Mouse (Mus musculus) B cell, adult 2 months (primary cell): ENCODE measurements around the gene Efs.
"Not testable (repeated sequence)": the region's sequence is repeated elsewhere in the genome, so short reads cannot be mapped to it uniquely, and the experiment has no call there.

Experiments used
- DNase-seq, 2 experiments: peaks; one replicate each; pipeline ENCODE4 v3.0.0; 2022

Gene Efs

GRCm38 (mm10) chr14:54925349-54926342 is at the start of gene Efs:
Gene Efs, minus strand, starts transcription at chr14:54926126.
- DNase-seq, result no peak

- no peak for DNase-seq
Measured at GRCm38 (mm10) chr14:54974068-54974791, 48.3 kb upstream of the Efs start.

GRCm38 (mm10) chr14:54972786-54973185 is 46.9 kb upstream of the Efs start:
- DNase-seq, result not testable (repeated sequence)

- no peak for DNase-seq
Measured at GRCm38 (mm10) chr14:54968344-54968743, 42.4 kb upstream of the Efs start.

- DNase-seq, result no peak
Measured at GRCm38 (mm10) chr14:54967874-54968273, 41.9 kb upstream of the Efs start.

- DNase-seq, result no peak
Measured at GRCm38 (mm10) chr14:54966320-54966977, 40.5 kb upstream of the Efs start, which contains the start of gene Myh6. Gene Myh6, minus strand, starts transcription at chr14:54966927.

- no peak for DNase-seq
Measured at GRCm38 (mm10) chr14:54965631-54966030, 39.7 kb upstream of the Efs start.

GRCm38 (mm10) chr14:54965044-54965443 is 39.1 kb upstream of the Efs start:
- no peak for DNase-seq

GRCm38 (mm10) chr14:54963727-54964126 is 37.8 kb upstream of the Efs start:
- no peak for DNase-seq

GRCm38 (mm10) chr14:54962714-54963113 is 36.8 kb upstream of the Efs start:
- no peak for DNase-seq

GRCm38 (mm10) chr14:54961487-54961886 is 35.6 kb upstream of the Efs start:
- no peak for DNase-seq

GRCm38 (mm10) chr14:54960769-54961168 is 34.8 kb upstream of the Efs start:
- DNase-seq, result no peak

GRCm38 (mm10) chr14:54959853-54960613 is 34.1 kb upstream of the Efs start:
- not testable (repeated sequence) for DNase-seq

- DNase-seq, result no peak
Measured at GRCm38 (mm10) chr14:54959197-54959596, 33.3 kb upstream of the Efs start.

- no peak for DNase-seq
Measured at GRCm38 (mm10) chr14:54958503-54958902, 32.6 kb upstream of the Efs start.

GRCm38 (mm10) chr14:54956533-54956932 is 30.6 kb upstream of the Efs start:
- no peak for DNase-seq

GRCm38 (mm10) chr14:54955481-54955880 is 29.6 kb upstream of the Efs start:
- no peak for DNase-seq

- no peak for DNase-seq
Measured at GRCm38 (mm10) chr14:54954474-54954873, 28.5 kb upstream of the Efs start.

- DNase-seq, result no peak
Measured at GRCm38 (mm10) chr14:54953664-54954206, 27.8 kb upstream of the Efs start.

GRCm38 (mm10) chr14:54951587-54951986 is 25.7 kb upstream of the Efs start:
- DNase-seq, result no peak

- DNase-seq, result no peak
Measured at GRCm38 (mm10) chr14:54950493-54950892, 24.6 kb upstream of the Efs start.

GRCm38 (mm10) chr14:54948781-54949180 is 22.9 kb upstream of the Efs start:
- DNase-seq, result no peak
